ENCODE assay signal across 8 mouse cellular contexts in the genomic region with DNA sequence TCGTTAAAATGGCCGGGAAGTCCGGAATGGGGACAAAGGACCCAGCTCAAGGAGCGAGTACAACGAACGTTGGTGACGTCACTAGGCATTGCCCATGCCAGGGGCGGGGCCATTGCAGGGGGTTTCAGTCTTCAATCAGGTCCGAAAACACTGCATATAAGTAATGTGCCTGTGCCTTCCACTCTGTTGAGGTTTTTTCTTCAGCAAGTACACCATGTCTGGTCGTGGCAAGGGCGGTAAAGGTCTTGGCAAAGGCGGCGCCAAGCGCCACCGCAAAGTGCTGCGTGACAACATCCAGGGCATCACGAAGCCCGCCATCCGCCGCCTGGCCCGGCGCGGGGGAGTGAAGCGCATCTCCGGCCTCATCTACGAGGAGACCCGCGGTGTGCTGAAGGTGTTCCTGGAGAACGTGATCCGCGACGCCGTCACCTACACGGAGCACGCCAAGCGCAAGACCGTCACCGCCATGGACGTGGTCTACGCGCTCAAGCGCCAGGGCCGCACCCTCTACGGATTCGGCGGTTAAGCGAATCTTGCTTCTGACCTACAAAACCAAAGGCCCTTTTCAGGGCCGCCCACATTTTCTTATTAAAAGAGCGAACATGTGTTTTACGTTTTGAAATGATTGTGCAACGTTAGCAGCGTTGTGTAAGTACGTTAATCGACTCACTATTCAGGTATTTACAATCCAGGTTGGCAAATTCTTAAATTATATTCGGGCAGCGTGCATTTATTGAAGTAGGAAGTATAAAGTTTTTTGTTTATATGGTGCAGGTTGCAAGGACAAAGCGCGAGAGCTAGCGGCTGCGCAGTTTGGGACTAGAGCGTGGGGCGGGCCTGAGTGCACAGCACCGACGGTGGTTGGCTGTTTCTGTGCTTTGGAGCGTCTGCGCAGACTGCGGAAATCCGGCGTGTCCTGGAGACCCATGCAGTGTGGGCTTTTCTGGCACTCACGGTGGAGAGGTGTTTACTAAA. TPM values are rescaled to one million over a fixed set of nuclear protein-coding genes. Genes with fewer than 3 reads are reported as not detected.
DNase-seq lines count a peak whose midpoint lies in the region; ATAC-seq lines count a peak whose summit lies in the region.

Gene Hist1h4h, plus strand, starts transcription at position 150 of the 975 bp plus-strand sequence.

- ATAC-seq in intestine, embryonic 14.5 days (replicated peaks; ENCODE audit: low FRiP score, low TSS enrichment, low read depth): peak; percentile 72

- peak; percentile 97 to 100 for DNase-seq in adrenal gland, adult (ENCODE audit: inconsistent age in 2 of 2, low spot score in 1 of 2)
- DNase-seq in embryo, embryonic 10.5 days (ENCODE audit: low spot score): peak; percentile 99
- DNase-seq in gastrocnemius, postnatal 25 days: peak; percentile 93
- DNase-seq in intestine, embryonic 14.5 days (ENCODE audit: low spot score): peak; percentile 100
- DNase-seq in left cerebral cortex, postnatal 14 days (ENCODE audit: low spot score in 2 of 2): peak; percentile 98
- DNase-seq in mesoderm, embryonic 11.5 days (ENCODE audit: low read depth, low spot score): peak; percentile 98
- DNase-seq in right cerebral cortex, postnatal 36 days (ENCODE audit: low spot score in 2 of 2): peak; percentile 95 to 97
- DNase-seq in yolk sac, embryonic 10.5 days (ENCODE audit: low spot score): peak; percentile 98

- peak within 1 kb of the TSS; percentile 99 for H3K27ac ChIP-seq in intestine, embryonic 14.5 days (ENCODE audit: low read depth)

- H3K27me3 ChIP-seq in intestine, embryonic 14.5 days (replicated peaks; ENCODE audit: control insufficient read depth, insufficient read depth, low read length): no peaks in the 10 kb centered on the region

- H3K9ac ChIP-seq in intestine, embryonic 14.5 days (ENCODE audit: low read length): peak within 1 kb of the TSS; percentile 89

- no peaks in the 10 kb centered on the region for H3K36me3 ChIP-seq in intestine, embryonic 14.5 days (ENCODE audit: control insufficient read depth, insufficient read depth, low read length)

- H3K4me3 ChIP-seq in intestine, embryonic 14.5 days (ENCODE audit: low read depth, low read length): peak within 1 kb of the TSS; percentile 54

- under 1% methylated on average over 50 of the region's 70 CpGs for WGBS in intestine, embryonic 14.5 days

- no peaks in the 10 kb centered on the region for H3K9me3 ChIP-seq in intestine, embryonic 14.5 days (ENCODE audit: control insufficient read depth, low read length)

- peaks cover 21% of the 10 kb centered on the region for H3K4me1 ChIP-seq in intestine, embryonic 14.5 days (replicated peaks; ENCODE audit: control insufficient read depth, insufficient read depth, low read length)

- H3K4me2 ChIP-seq in intestine, embryonic 14.5 days (ENCODE audit: low read length): peak within 1 kb of the TSS; percentile 70

- intact Hi-C loops in left cerebral cortex, postnatal 14 days (cut with DNase I): loop anchor here (5.0 to 10.0 kb wide), 2 partner anchors 1489 to 1816 kb away; partner anchors contain the start of genes Hist1h2ag, Hist1h2ai, Hist1h2bj and Hist1h2bl

RNA-seq across cellular contexts. Expression of gene Hist1h4h, which starts in this region (rescaled TPM):
- total RNA-seq in gastrocnemius, postnatal 25 days (2021): 100 to 1,000 TPM; 156 to 160 TPM
- 6.5 and 6.9 TPM in 2 replicates for polyA plus RNA-seq in intestine, embryonic 14.5 days (2014; fragmentation: Nextera tagmentation; extraction: Ambion mirVana)
- 100 to 1,000 TPM; 264 to 291 TPM for total RNA-seq in left cerebral cortex, postnatal 14 days (2021)

Comparison
In these comparisons a context has a peak if more than half of its experiments do, and no peak if none do; other contexts are left out.
1. Peak in every context shown above with its lines: DNase-seq, ATAC-seq, H3K4me3 ChIP-seq and H3K27ac ChIP-seq.